Mouse (Mus musculus) lung, adult 2 months (tissue): ENCODE results near the gene Specc1l.

ENCODE experiments used
- CTCF ChIP-seq: fragments of 200-500 bp; IDR thresholded peaks from 2 replicates; pipeline ENCODE4 v1.5.1; 2011; ENCODE audit warnings: mild to moderate bottlenecking, low read length, control low read depth; ENCODE audit not compliant: insufficient read depth
- POLR2A ChIP-seq: fragments of 200-500 bp; IDR thresholded peaks from 2 replicates; pipeline ENCODE4 v1.6.1; 2011; ENCODE audit warnings: low read depth, mild to moderate bottlenecking, control low read depth, low read length, borderline replicate concordance; ENCODE audit errors: extremely low read depth

- no peak for TF ChIP-seq CTCF
- TF ChIP-seq POLR2A = no peak
Observed at GRCm38 (mm10) chr10:75261268-75261667, 49.4 kb downstream of the Specc1l start.
